Mouse (Mus musculus): ENCODE results near the gene Kpna1. TPM values are rescaled to one million over a fixed set of nuclear protein-coding genes. Genes with fewer than 3 reads are reported as not detected.

Gene Kpna1
- polyA plus RNA-seq, 2 experiments, result 15.4 to 38.7 TPM

- Histone ChIP-seq H3K27ac (replicated peaks; ENCODE audit: low read depth, low read length) (no peak overlapping the region), H3K27me3 (ENCODE audit: control insufficient read depth, insufficient read depth, low read length) (no peaks in the 10 kb centered on the region), H3K4me2 (replicated peaks; ENCODE audit: low read depth, low read length, severe bottlenecking) (no peak overlapping the region), H3K4me1 (ENCODE audit: control insufficient read depth, insufficient read depth, low read length) (peaks cover 9% of the 10 kb centered on the region), H3K9ac (ENCODE audit: low read depth, low read length, severe bottlenecking) (no peak overlapping the region), H3K9me3 (ENCODE audit: control insufficient read depth, low read length) (no peaks in the 10 kb centered on the region), H3K36me3 (ENCODE audit: control insufficient read depth, insufficient read depth, low read length) (no peaks in the 10 kb centered on the region), H3K4me3 (replicated peaks; ENCODE audit: low read length) (no peak overlapping the region)
- TF ChIP-seq POLR2A (IDR thresholded peaks at IDR 0.05; ENCODE audit: borderline replicate concordance, extremely low read depth, insufficient read depth, insufficient read length), result no peak
- no peak for ATAC-seq (ENCODE audit: low FRiP score, low read depth)
- DNase-seq (ENCODE audit: low spot score), result no peak
- 63% methylated on average over 2 of the region's 2 CpGs for WGBS
Observed at GRCm38 (mm10) chr16:36063315-36063714, 84.8 kb downstream of the Kpna1 start.

- no peaks in the 10 kb centered on the region for H3K9me3 ChIP-seq (ENCODE audit: control insufficient read depth, low read length)
- H3K4me2 ChIP-seq (replicated peaks; ENCODE audit: low read depth, low read length, severe bottlenecking), result no peak overlapping the region
- H3K36me3 ChIP-seq (ENCODE audit: control insufficient read depth, insufficient read depth, low read length), result 0 out of 2 replicates have a peak, but pooled peaks cover 5% of the 10 kb centered on the region
- TF ChIP-seq POLR2A (IDR thresholded peaks at IDR 0.05; ENCODE audit: borderline replicate concordance, extremely low read depth, insufficient read depth, insufficient read length), result no peak
- ATAC-seq (ENCODE audit: low FRiP score, low read depth), result no peak
- no peak for DNase-seq (ENCODE audit: low spot score)
- no peak overlapping the region for H3K27ac ChIP-seq (replicated peaks; ENCODE audit: low read depth, low read length)
- H3K27me3 ChIP-seq (ENCODE audit: control insufficient read depth, insufficient read depth, low read length), result no peaks in the 10 kb centered on the region
- WGBS, result 82% methylated on average over 5 of the region's 5 CpGs
- H3K4me3 ChIP-seq (replicated peaks; ENCODE audit: low read length), result no peak overlapping the region
- peaks cover 23% of the 10 kb centered on the region for H3K4me1 ChIP-seq (ENCODE audit: control insufficient read depth, insufficient read depth, low read length)
- no peak overlapping the region for H3K9ac ChIP-seq (ENCODE audit: low read depth, low read length, severe bottlenecking)
Observed at GRCm38 (mm10) chr16:36064904-36065303, 86.4 kb downstream of the Kpna1 start.

GRCm38 (mm10) chr16:36067694-36068093 lies 89.1 kb downstream of the Kpna1 start:
- no peak for TF ChIP-seq POLR2A (IDR thresholded peaks at IDR 0.05; ENCODE audit: borderline replicate concordance, extremely low read depth, insufficient read depth, insufficient read length)
- no peak for DNase-seq (ENCODE audit: low spot score)
- no peak overlapping the region for H3K4me3 ChIP-seq (replicated peaks; ENCODE audit: low read length)
- H3K4me1 ChIP-seq (ENCODE audit: control insufficient read depth, insufficient read depth, low read length), result peaks cover 27% of the 10 kb centered on the region
- H3K27me3 ChIP-seq (ENCODE audit: control insufficient read depth, insufficient read depth, low read length), result no peaks in the 10 kb centered on the region
- H3K36me3 ChIP-seq (ENCODE audit: control insufficient read depth, insufficient read depth, low read length), result 0 out of 2 replicates have a peak, but pooled peaks cover 5% of the 10 kb centered on the region
- no peak overlapping the region for H3K9ac ChIP-seq (ENCODE audit: low read depth, low read length, severe bottlenecking)
- no peak for ATAC-seq (ENCODE audit: low FRiP score, low read depth)
- H3K9me3 ChIP-seq (ENCODE audit: control insufficient read depth, low read length), result no peaks in the 10 kb centered on the region
- H3K4me2 ChIP-seq (replicated peaks; ENCODE audit: low read depth, low read length, severe bottlenecking), result no peak overlapping the region
- WGBS, result 40% methylated on average over 2 of the region's 2 CpGs
- H3K27ac ChIP-seq (replicated peaks; ENCODE audit: low read depth, low read length), result no peak overlapping the region

- TF ChIP-seq POLR2A (IDR thresholded peaks at IDR 0.05; ENCODE audit: borderline replicate concordance, extremely low read depth, insufficient read depth, insufficient read length), result no peak
- Histone ChIP-seq H3K4me2 (replicated peaks; ENCODE audit: low read depth, low read length, severe bottlenecking) (peak overlapping the region; percentile 69; the same call in 1 of the 2 replicates), H3K9me3 (ENCODE audit: control insufficient read depth, low read length) (no peaks in the 10 kb centered on the region), H3K27ac (replicated peaks; ENCODE audit: low read depth, low read length) (no peak overlapping the region), H3K9ac (ENCODE audit: low read depth, low read length, severe bottlenecking) (no peak overlapping the region), H3K4me1 (ENCODE audit: control insufficient read depth, insufficient read depth, low read length) (peaks cover 30% of the 10 kb centered on the region), H3K4me3 (replicated peaks; ENCODE audit: low read length) (no peak overlapping the region), H3K27me3 (ENCODE audit: control insufficient read depth, insufficient read depth, low read length) (no peaks in the 10 kb centered on the region), H3K36me3 (ENCODE audit: control insufficient read depth, insufficient read depth, low read length) (0 out of 2 replicates have a peak, but pooled peaks cover 5% of the 10 kb centered on the region)
- WGBS, result 52% methylated on average over 3 of the region's 3 CpGs
- ATAC-seq (ENCODE audit: low FRiP score, low read depth), result no peak
- DNase-seq (ENCODE audit: low spot score), result peak; percentile 32
Observed at GRCm38 (mm10) chr16:36068356-36068755, 89.8 kb downstream of the Kpna1 start.

GRCm38 (mm10) chr16:36069819-36070575 lies 91.4 kb downstream of the Kpna1 start:
- Histone ChIP-seq H3K27me3 (ENCODE audit: control insufficient read depth, insufficient read depth, low read length) (no peaks in the 10 kb centered on the region), H3K9ac (ENCODE audit: low read depth, low read length, severe bottlenecking) (peak overlapping the region; percentile 59), H3K36me3 (ENCODE audit: control insufficient read depth, insufficient read depth, low read length) (0 out of 2 replicates have a peak, but pooled peaks cover 5% of the 10 kb centered on the region), H3K27ac (replicated peaks; ENCODE audit: low read depth, low read length) (no peak overlapping the region), H3K4me1 (ENCODE audit: control insufficient read depth, insufficient read depth, low read length) (peaks cover 30% of the 10 kb centered on the region), H3K9me3 (ENCODE audit: control insufficient read depth, low read length) (no peaks in the 10 kb centered on the region), H3K4me3 (replicated peaks; ENCODE audit: low read length) (peak overlapping the region; percentile 81), H3K4me2 (replicated peaks; ENCODE audit: low read depth, low read length, severe bottlenecking) (peak overlapping the region; percentile 69)
- TF ChIP-seq POLR2A (IDR thresholded peaks at IDR 0.05; ENCODE audit: borderline replicate concordance, extremely low read depth, insufficient read depth, insufficient read length), result no peak
- 24% methylated on average over 9 of the region's 9 CpGs for WGBS
- DNase-seq (ENCODE audit: low spot score) (peak; percentile 45), ATAC-seq (ENCODE audit: low FRiP score, low read depth) (no peak)
